Mouse (Mus musculus): ENCODE data around the gene Fmo3. TPM values are rescaled to one million over a fixed set of nuclear protein-coding genes. Genes with fewer than 3 reads are reported as not detected.
A peak's percentile ranks its signal among the peaks of the same experiment; 100 is the strongest.

Gene Fmo3
- polyA plus RNA-seq, 1 experiment from 2014 or later: not detected

DNA sequence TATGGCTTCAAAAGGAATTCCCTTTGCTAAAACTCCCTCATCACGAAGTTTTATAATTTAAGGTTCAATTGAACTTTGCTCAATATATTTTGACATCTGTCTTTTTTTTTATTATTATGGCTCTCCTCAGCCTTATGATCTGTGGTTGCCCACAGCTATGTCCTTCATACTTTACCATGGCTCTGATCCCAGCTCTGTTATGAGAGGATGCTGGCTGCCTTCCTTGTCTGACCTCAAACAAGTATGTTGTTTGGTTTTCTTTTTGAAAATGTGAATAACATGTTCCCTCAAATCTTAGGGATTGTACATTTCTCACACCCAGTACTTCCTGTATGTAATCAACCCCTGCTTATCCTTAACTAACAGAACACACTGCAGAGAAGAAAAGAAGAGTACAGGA, 26.9 kb downstream of the Fmo3 start:
- whole genome bisulfite sequencing: 86% methylated on average over 1 of the region's 1 CpGs
- H3K4me1 ChIP-seq (ENCODE audit: control insufficient read depth, insufficient read depth, low read length): no peaks in the 10 kb centered on the region
- no peaks in the 10 kb centered on the region for H3K36me3 ChIP-seq (ENCODE audit: control insufficient read depth, insufficient read depth, low read length)
- no peak overlapping the region for H3K27ac ChIP-seq (ENCODE audit: low read depth, low read length)
- H3K9me3 ChIP-seq (ENCODE audit: control insufficient read depth, low read length): no peaks in the 10 kb centered on the region
- no peak overlapping the region for H3K4me2 ChIP-seq (ENCODE audit: low read depth, low read length)
- no peak overlapping the region for H3K9ac ChIP-seq (replicated peaks; ENCODE audit: low read depth, low read length)
- no peaks in the 10 kb centered on the region for H3K27me3 ChIP-seq (ENCODE audit: control insufficient read depth, insufficient read depth, low read length)
- H3K4me3 ChIP-seq (ENCODE audit: low read depth, low read length): no peak overlapping the region
- no peak for ATAC-seq (ENCODE audit: low read depth)

- no peaks in the 10 kb centered on the region for H3K36me3 ChIP-seq (ENCODE audit: control insufficient read depth, insufficient read depth, low read length)
- no peaks in the 10 kb centered on the region for H3K27me3 ChIP-seq (ENCODE audit: control insufficient read depth, insufficient read depth, low read length)
- H3K9me3 ChIP-seq (ENCODE audit: control insufficient read depth, low read length): no peaks in the 10 kb centered on the region
- WGBS: 65% methylated on average over 2 of the region's 2 CpGs
- ATAC-seq (ENCODE audit: low read depth): no peak
- no peaks in the 10 kb centered on the region for H3K4me1 ChIP-seq (ENCODE audit: control insufficient read depth, insufficient read depth, low read length)
- no peak overlapping the region for H3K4me2 ChIP-seq (ENCODE audit: low read depth, low read length)
- no peak overlapping the region for H3K27ac ChIP-seq (ENCODE audit: low read depth, low read length)
- H3K4me3 ChIP-seq (ENCODE audit: low read depth, low read length): no peak overlapping the region
- no peak overlapping the region for H3K9ac ChIP-seq (replicated peaks; ENCODE audit: low read depth, low read length)
Measured at GRCm38 (mm10) chr1:162953079-162953478, 31.2 kb downstream of the Fmo3 start.

GRCm38 (mm10) chr1:162949763-162950162, 34.6 kb downstream of the Fmo3 start:
- H3K27ac ChIP-seq (ENCODE audit: low read depth, low read length): no peak overlapping the region
- H3K27me3 ChIP-seq (ENCODE audit: control insufficient read depth, insufficient read depth, low read length): no peaks in the 10 kb centered on the region
- no peak overlapping the region for H3K9ac ChIP-seq (replicated peaks; ENCODE audit: low read depth, low read length)
- H3K9me3 ChIP-seq (ENCODE audit: control insufficient read depth, low read length): no peaks in the 10 kb centered on the region
- no peaks in the 10 kb centered on the region for H3K36me3 ChIP-seq (ENCODE audit: control insufficient read depth, insufficient read depth, low read length)
- no peaks in the 10 kb centered on the region for H3K4me1 ChIP-seq (ENCODE audit: control insufficient read depth, insufficient read depth, low read length)
- no peak overlapping the region for H3K4me3 ChIP-seq (ENCODE audit: low read depth, low read length)
- H3K4me2 ChIP-seq (ENCODE audit: low read depth, low read length): no peak overlapping the region
- WGBS: 92% methylated on average over 1 of the region's 1 CpGs
- no peak for ATAC-seq (ENCODE audit: low read depth)

- 83% methylated on average over 6 of the region's 6 CpGs for WGBS
- peak; percentile 21; the same call in 1 of the 2 replicates for ATAC-seq (ENCODE audit: low read depth)
- no peak overlapping the region for H3K4me3 ChIP-seq (ENCODE audit: low read depth, low read length)
- H3K9me3 ChIP-seq (ENCODE audit: control insufficient read depth, low read length): no peaks in the 10 kb centered on the region
- H3K27ac ChIP-seq (ENCODE audit: low read depth, low read length): no peak overlapping the region
- no peak overlapping the region for H3K9ac ChIP-seq (replicated peaks; ENCODE audit: low read depth, low read length)
- no peaks in the 10 kb centered on the region for H3K27me3 ChIP-seq (ENCODE audit: control insufficient read depth, insufficient read depth, low read length)
- H3K4me2 ChIP-seq (ENCODE audit: low read depth, low read length): no peak overlapping the region
- no peaks in the 10 kb centered on the region for H3K4me1 ChIP-seq (ENCODE audit: control insufficient read depth, insufficient read depth, low read length)
- H3K36me3 ChIP-seq (ENCODE audit: control insufficient read depth, insufficient read depth, low read length): no peaks in the 10 kb centered on the region
Measured at GRCm38 (mm10) chr1:162947934-162948333, 36.4 kb downstream of the Fmo3 start.

DNA sequence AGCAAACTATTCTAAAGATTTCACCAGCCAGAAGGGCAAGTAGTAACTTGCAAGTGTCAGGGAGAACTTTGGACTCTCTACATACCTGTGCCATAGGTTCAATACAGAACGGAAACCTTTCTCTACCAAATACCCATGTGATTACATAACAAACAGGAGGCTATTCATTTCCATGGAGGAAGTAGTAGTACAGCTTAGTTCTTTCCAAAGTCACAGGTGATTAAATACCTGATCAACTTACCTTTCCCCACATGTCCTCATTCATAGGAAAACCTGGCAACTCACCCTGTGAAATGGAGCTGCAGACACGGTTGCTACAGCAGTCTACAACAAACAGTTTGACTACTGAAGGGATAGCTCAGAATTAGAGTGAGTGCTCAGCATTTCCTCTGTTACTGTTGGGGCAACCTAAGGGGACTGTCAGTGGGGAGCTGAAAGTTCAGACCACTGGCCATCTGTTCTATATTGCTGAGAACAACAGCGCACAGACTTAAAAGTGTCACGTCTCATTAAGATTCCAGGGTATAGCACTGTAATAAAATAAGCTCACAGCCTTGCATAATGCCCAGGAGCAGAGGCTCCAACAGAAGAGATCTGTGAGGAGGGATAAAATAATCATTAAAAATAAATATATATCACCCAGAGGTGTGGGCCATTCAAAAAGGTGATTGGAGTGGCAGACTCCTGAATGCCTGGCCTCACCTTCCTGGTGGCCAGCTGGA, 37.3 kb downstream of the Fmo3 start:
- no peaks in the 10 kb centered on the region for H3K9me3 ChIP-seq (ENCODE audit: control insufficient read depth, low read length)
- whole genome bisulfite sequencing: 48% methylated on average over 4 of the region's 4 CpGs
- H3K4me1 ChIP-seq (ENCODE audit: control insufficient read depth, insufficient read depth, low read length): no peaks in the 10 kb centered on the region
- H3K9ac ChIP-seq (replicated peaks; ENCODE audit: low read depth, low read length): no peak overlapping the region
- H3K27ac ChIP-seq (ENCODE audit: low read depth, low read length): no peak overlapping the region
- no peak overlapping the region for H3K4me2 ChIP-seq (ENCODE audit: low read depth, low read length)
- peak; percentile 60 for ATAC-seq (ENCODE audit: low read depth)
- no peak overlapping the region for H3K4me3 ChIP-seq (ENCODE audit: low read depth, low read length)
- no peaks in the 10 kb centered on the region for H3K27me3 ChIP-seq (ENCODE audit: control insufficient read depth, insufficient read depth, low read length)
- H3K36me3 ChIP-seq (ENCODE audit: control insufficient read depth, insufficient read depth, low read length): no peaks in the 10 kb centered on the region

DNA sequence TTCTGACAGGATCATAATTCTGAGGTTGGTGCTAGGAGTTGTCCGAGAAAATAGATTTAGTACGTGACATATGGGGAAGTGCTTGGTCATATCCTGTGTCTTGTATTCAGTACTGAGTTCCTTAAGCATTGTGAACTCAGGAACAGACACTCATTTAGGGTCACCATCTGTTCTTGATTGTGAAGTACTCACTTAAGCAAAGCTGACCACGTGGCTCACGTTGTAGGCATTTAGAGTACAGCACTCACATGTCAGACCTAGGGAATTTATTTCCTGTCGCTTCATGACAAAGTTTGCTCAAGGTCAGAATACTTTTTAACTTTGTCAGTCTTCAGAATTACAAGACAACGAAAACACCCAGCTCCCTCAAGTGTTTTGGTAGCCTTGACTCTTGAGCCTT, 40.6 kb downstream of the Fmo3 start:
- Histone ChIP-seq H3K9ac (replicated peaks; ENCODE audit: low read depth, low read length) (no peak overlapping the region), H3K27me3 (ENCODE audit: control insufficient read depth, insufficient read depth, low read length) (no peaks in the 10 kb centered on the region), H3K9me3 (ENCODE audit: control insufficient read depth, low read length) (no peaks in the 10 kb centered on the region), H3K4me3 (ENCODE audit: low read depth, low read length) (no peak overlapping the region), H3K4me2 (ENCODE audit: low read depth, low read length) (no peak overlapping the region), H3K36me3 (ENCODE audit: control insufficient read depth, insufficient read depth, low read length) (no peaks in the 10 kb centered on the region), H3K4me1 (ENCODE audit: control insufficient read depth, insufficient read depth, low read length) (no peaks in the 10 kb centered on the region), H3K27ac (ENCODE audit: low read depth, low read length) (no peak overlapping the region)
- ATAC-seq (ENCODE audit: low read depth): no peak
- WGBS: 68% methylated on average over 6 of the region's 6 CpGs

DNA sequence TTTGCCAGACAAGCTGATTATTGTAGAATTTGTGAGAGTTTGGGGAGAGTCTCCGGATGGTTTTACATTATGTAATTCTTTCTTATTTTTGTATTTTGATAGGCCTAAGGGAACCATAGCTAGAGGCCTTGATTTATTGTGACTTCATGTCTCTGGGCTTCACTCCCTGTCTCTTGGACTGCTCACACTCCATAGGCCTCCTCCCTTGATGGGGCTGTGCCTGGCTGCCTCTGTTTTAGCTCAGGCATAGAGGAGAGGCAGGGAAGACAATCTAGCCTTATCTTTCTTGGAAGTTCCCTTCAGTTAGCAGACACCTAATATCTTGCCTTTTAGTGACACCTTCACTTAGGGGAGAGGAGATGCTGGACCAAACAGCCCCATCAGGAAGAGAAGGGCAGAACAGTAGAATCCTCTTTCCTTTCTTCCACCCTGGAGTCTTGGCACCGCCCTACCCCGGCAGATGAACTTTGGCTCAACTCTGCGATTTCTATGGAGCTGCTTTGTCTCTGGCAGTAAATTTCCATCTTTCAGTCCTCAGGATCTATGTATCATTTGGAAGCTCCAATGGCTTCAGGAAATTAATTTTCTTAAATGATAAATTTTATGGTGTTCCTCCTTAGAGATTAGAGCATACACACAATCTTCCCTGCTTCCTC, 45.5 kb downstream of the Fmo3 start:
- no peak overlapping the region for H3K4me3 ChIP-seq (ENCODE audit: low read depth, low read length)
- H3K4me1 ChIP-seq (ENCODE audit: control insufficient read depth, insufficient read depth, low read length): no peaks in the 10 kb centered on the region
- H3K4me2 ChIP-seq (ENCODE audit: low read depth, low read length): no peak overlapping the region
- no peak overlapping the region for H3K9ac ChIP-seq (replicated peaks; ENCODE audit: low read depth, low read length)
- H3K27me3 ChIP-seq (ENCODE audit: control insufficient read depth, insufficient read depth, low read length): no peaks in the 10 kb centered on the region
- H3K36me3 ChIP-seq (ENCODE audit: control insufficient read depth, insufficient read depth, low read length): no peaks in the 10 kb centered on the region
- ATAC-seq (ENCODE audit: low read depth): no peak
- H3K27ac ChIP-seq (ENCODE audit: low read depth, low read length): no peak overlapping the region
- 71% methylated on average over 4 of the region's 4 CpGs for WGBS
- H3K9me3 ChIP-seq (ENCODE audit: control insufficient read depth, low read length): no peaks in the 10 kb centered on the region

GRCm38 (mm10) chr1:162937970-162938695, 46.2 kb downstream of the Fmo3 start:
- Histone ChIP-seq H3K9ac (replicated peaks; ENCODE audit: low read depth, low read length) (no peak overlapping the region), H3K27ac (ENCODE audit: low read depth, low read length) (no peak overlapping the region), H3K4me1 (ENCODE audit: control insufficient read depth, insufficient read depth, low read length) (no peaks in the 10 kb centered on the region), H3K4me2 (ENCODE audit: low read depth, low read length) (no peak overlapping the region), H3K4me3 (ENCODE audit: low read depth, low read length) (no peak overlapping the region), H3K9me3 (ENCODE audit: control insufficient read depth, low read length) (no peaks in the 10 kb centered on the region), H3K27me3 (ENCODE audit: control insufficient read depth, insufficient read depth, low read length) (no peaks in the 10 kb centered on the region), H3K36me3 (ENCODE audit: control insufficient read depth, insufficient read depth, low read length) (no peaks in the 10 kb centered on the region)
- no peak for ATAC-seq (ENCODE audit: low read depth)
- 77% methylated on average over 5 of the region's 5 CpGs for WGBS

DNA sequence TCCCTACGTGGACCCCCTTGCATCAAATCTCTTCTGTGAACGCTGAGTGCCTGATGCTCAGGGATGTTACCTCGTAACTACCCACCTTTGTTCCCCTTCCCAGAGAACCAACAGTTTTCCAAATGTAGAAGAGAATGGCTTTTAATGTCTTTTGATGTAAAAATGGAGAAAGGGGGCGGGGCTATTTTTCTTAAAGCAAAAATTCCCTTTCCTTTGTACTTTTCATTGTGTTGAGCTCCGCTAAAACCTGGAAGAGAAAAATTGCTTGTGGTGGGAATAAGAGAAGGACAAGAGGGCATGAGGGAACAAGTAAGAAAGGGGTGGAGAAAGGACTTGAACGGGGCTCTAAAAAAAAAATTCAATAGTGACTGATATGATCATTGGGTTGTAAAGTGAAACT, 46.9 kb downstream of the Fmo3 start, which contains the start of gene Fmo6:
Gene Fmo6 (minus strand): TSS at position 101 of the 400 bp plus-strand sequence.
- H3K27ac ChIP-seq (ENCODE audit: low read depth, low read length): no peak within 1 kb of the TSS
- H3K4me2 ChIP-seq (ENCODE audit: low read depth, low read length): no peak within 1 kb of the TSS
- ATAC-seq (ENCODE audit: low read depth): no peak
- no peaks in the 10 kb centered on the region for H3K36me3 ChIP-seq (ENCODE audit: control insufficient read depth, insufficient read depth, low read length)
- no peaks in the 10 kb centered on the region for H3K4me1 ChIP-seq (ENCODE audit: control insufficient read depth, insufficient read depth, low read length)
- H3K9me3 ChIP-seq (ENCODE audit: control insufficient read depth, low read length): no peaks in the 10 kb centered on the region
- H3K27me3 ChIP-seq (ENCODE audit: control insufficient read depth, insufficient read depth, low read length): no peaks in the 10 kb centered on the region
- no peak within 1 kb of the TSS for H3K9ac ChIP-seq (replicated peaks; ENCODE audit: low read depth, low read length)
- H3K4me3 ChIP-seq (ENCODE audit: low read depth, low read length): no peak within 1 kb of the TSS
- WGBS: 87% methylated on average over 6 of the region's 6 CpGs

All from neural tube, embryonic 14.5 days (tissue).